Mouse (Mus musculus) forebrain, embryonic 16.5 days (tissue): ENCODE data around the gene Nckap5. TPM values are rescaled to one million over a fixed set of nuclear protein-coding genes. Genes with fewer than 3 reads are reported as not detected.

Experiments
- ATAC-seq: fragments of 200-750 bp; cut with Nextera tagmentation; 2 replicates; pipeline ENCODE4 v1.8.0; 2017; ENCODE audit warnings: mild to moderate bottlenecking, moderate library complexity
- H3K27ac ChIP-seq: fragments of 300-500 bp; sonication (generic); 2 replicates; pipeline ENCODE4 v1.5.1; 2014; ENCODE audit warnings: low read length, control low read depth
- H3K27me3 ChIP-seq: fragments of 300-500 bp; sonication (generic); replicated peaks from 2 replicates; pipeline ENCODE4 v1.6.1; 2014; ENCODE audit warnings: low read length; ENCODE audit not compliant: control insufficient read depth, insufficient read depth
- H3K36me3 ChIP-seq: fragments of 300-500 bp; sonication (generic); 2 replicates; pipeline ENCODE4 v1.6.1; 2014; ENCODE audit not compliant: control insufficient read depth, insufficient read depth
- H3K4me1 ChIP-seq: fragments of 300-500 bp; sonication (generic); replicated peaks from 2 replicates; pipeline ENCODE4 v1.6.1; 2014; ENCODE audit warnings: low read length; ENCODE audit not compliant: control insufficient read depth, insufficient read depth
- H3K4me2 ChIP-seq: fragments of 300-500 bp; sonication (generic); 2 replicates; pipeline ENCODE4 v1.6.1; 2014; ENCODE audit warnings: mild to moderate bottlenecking, low read length, control low read depth
- H3K4me3 ChIP-seq: fragments of 300-500 bp; sonication (generic); replicated peaks from 2 replicates; pipeline ENCODE4 v1.5.1; 2014; ENCODE audit warnings: mild to moderate bottlenecking, low read length, control low read depth
- H3K9ac ChIP-seq: fragments of 300-500 bp; sonication (generic); replicated peaks from 2 replicates; pipeline ENCODE4 v1.6.1; 2014; ENCODE audit warnings: low read depth, low read length, control low read depth
- H3K9me3 ChIP-seq: fragments of 300-500 bp; sonication (generic); 2 replicates; pipeline ENCODE4 v1.6.1; 2016; ENCODE audit warnings: low read length; ENCODE audit not compliant: control insufficient read depth
- WGBS: fragments of 180-500 bp; shearing (Covaris S2); extraction: QIAGEN DNeasy Blood & Tissue Kit; methylation state at CpG from one replicate; pipeline ENCODE4 v1.1.7; 2014; 5-methylcytosine and 5-hydroxymethylcytosine counted together
- polyA plus RNA-seq: library from polyadenylated mRNA; unstranded; fragments of >200 nt; fragmentation: Nextera tagmentation; extraction: Ambion mirVana; gene quantifications from 2 replicates; pipeline ENCODE4 v1.2.1, GENCODE M21; 2015

Nckap5 gene
- polyA plus RNA-seq, 1 experiment from 2014 or later, result 27.2 TPM

GRCm38 (mm10) chr1:126502741-126503140, 327.9 kb downstream of the Nckap5 start:
- no peak overlapping the region for H3K4me3 ChIP-seq
- no peaks in the 10 kb centered on the region for H3K27me3 ChIP-seq
- H3K9ac ChIP-seq, result no peak overlapping the region
- H3K4me2 ChIP-seq, result no peak overlapping the region
- no peak for ATAC-seq
- H3K9me3 ChIP-seq, result no peaks in the 10 kb centered on the region
- H3K27ac ChIP-seq, result no peak overlapping the region
- no peaks in the 10 kb centered on the region for H3K4me1 ChIP-seq
- WGBS, result 78% methylated on average over 2 of the region's 2 CpGs
- no peaks in the 10 kb centered on the region for H3K36me3 ChIP-seq

GRCm38 (mm10) chr1:126496722-126497121, 333.9 kb downstream of the Nckap5 start:
- no peaks in the 10 kb centered on the region for H3K9me3 ChIP-seq
- no peak overlapping the region for H3K9ac ChIP-seq
- no peak overlapping the region for H3K4me3 ChIP-seq
- no peaks in the 10 kb centered on the region for H3K27me3 ChIP-seq
- whole genome bisulfite sequencing, result 79% methylated on average over 7 of the region's 7 CpGs
- peaks cover 12% of the 10 kb centered on the region for H3K4me1 ChIP-seq
- H3K36me3 ChIP-seq, result no peaks in the 10 kb centered on the region
- no peak overlapping the region for H3K27ac ChIP-seq
- no peak for ATAC-seq
- no peak overlapping the region for H3K4me2 ChIP-seq

GRCm38 (mm10) chr1:126492206-126493071, 338.2 kb downstream of the Nckap5 start:
- Histone ChIP-seq H3K9me3 (no peaks in the 10 kb centered on the region), H3K36me3 (no peaks in the 10 kb centered on the region), H3K9ac (peak overlapping the region; percentile 92), H3K4me3 (peak overlapping the region; percentile 73), H3K4me1 (peaks cover 36% of the 10 kb centered on the region), H3K4me2 (peak overlapping the region; percentile 85), H3K27ac (peak overlapping the region; percentile 90), H3K27me3 (no peaks in the 10 kb centered on the region)
- ATAC-seq, result peak; percentile 94
- 5% methylated on average over 35 of the region's 35 CpGs for WGBS

GRCm38 (mm10) chr1:126491412-126491811, 339.2 kb downstream of the Nckap5 start:
- WGBS, result 69% methylated on average over 5 of the region's 5 CpGs
- peak overlapping the region; percentile 73 for H3K4me3 ChIP-seq
- peak overlapping the region; percentile 85 for H3K4me2 ChIP-seq
- peaks cover 36% of the 10 kb centered on the region for H3K4me1 ChIP-seq
- no peak for ATAC-seq
- H3K27me3 ChIP-seq, result no peaks in the 10 kb centered on the region
- no peaks in the 10 kb centered on the region for H3K9me3 ChIP-seq
- H3K27ac ChIP-seq, result peak overlapping the region; percentile 58
- H3K36me3 ChIP-seq, result no peaks in the 10 kb centered on the region
- peak overlapping the region; percentile 92 for H3K9ac ChIP-seq

GRCm38 (mm10) chr1:126490256-126490655, 340.3 kb downstream of the Nckap5 start:
- H3K4me3 ChIP-seq, result peak overlapping the region; percentile 73
- no peak overlapping the region for H3K9ac ChIP-seq
- H3K4me1 ChIP-seq, result peaks cover 36% of the 10 kb centered on the region
- WGBS, result 16% methylated on average over 6 of the region's 6 CpGs
- no peaks in the 10 kb centered on the region for H3K36me3 ChIP-seq
- ATAC-seq, result no peak
- no peak overlapping the region for H3K27ac ChIP-seq
- H3K27me3 ChIP-seq, result no peaks in the 10 kb centered on the region
- H3K9me3 ChIP-seq, result no peaks in the 10 kb centered on the region
- H3K4me2 ChIP-seq, result peak overlapping the region; percentile 85

- 48% methylated on average over 6 of the region's 6 CpGs for WGBS
- peak; percentile 60; the same call in 1 of the 2 replicates for ATAC-seq
- Histone ChIP-seq H3K9me3 (no peaks in the 10 kb centered on the region), H3K4me2 (no peak overlapping the region), H3K27me3 (no peaks in the 10 kb centered on the region), H3K9ac (no peak overlapping the region), H3K4me3 (no peak overlapping the region), H3K4me1 (peaks cover 11% of the 10 kb centered on the region), H3K36me3 (no peaks in the 10 kb centered on the region), H3K27ac (no peak overlapping the region)
These were observed 345.9 kb downstream of the Nckap5 start for GRCm38 (mm10) chr1:126484664-126485087.

GRCm38 (mm10) chr1:126483665-126484064, 346.9 kb downstream of the Nckap5 start:
- Histone ChIP-seq H3K9ac (no peak overlapping the region), H3K4me2 (no peak overlapping the region), H3K4me1 (peaks cover 5% of the 10 kb centered on the region), H3K27me3 (no peaks in the 10 kb centered on the region), H3K36me3 (no peaks in the 10 kb centered on the region), H3K9me3 (no peaks in the 10 kb centered on the region), H3K4me3 (no peak overlapping the region), H3K27ac (no peak overlapping the region)
- 92% methylated on average over 3 of the region's 3 CpGs for WGBS
- no peak for ATAC-seq

- Histone ChIP-seq H3K4me1 (peaks cover 5% of the 10 kb centered on the region), H3K9me3 (no peaks in the 10 kb centered on the region), H3K36me3 (no peaks in the 10 kb centered on the region), H3K27me3 (no peaks in the 10 kb centered on the region), H3K4me2 (no peak overlapping the region), H3K27ac (no peak overlapping the region), H3K4me3 (no peak overlapping the region), H3K9ac (no peak overlapping the region)
- ATAC-seq, result no peak
- 87% methylated on average over 7 of the region's 7 CpGs for WGBS
These were observed 349.0 kb downstream of the Nckap5 start for GRCm38 (mm10) chr1:126481459-126482228.

GRCm38 (mm10) chr1:126473044-126473443, 357.6 kb downstream of the Nckap5 start:
- Histone ChIP-seq H3K27ac (no peak overlapping the region), H3K4me1 (peaks cover 21% of the 10 kb centered on the region), H3K27me3 (no peaks in the 10 kb centered on the region), H3K36me3 (no peaks in the 10 kb centered on the region), H3K4me3 (no peak overlapping the region), H3K4me2 (no peak overlapping the region), H3K9ac (no peak overlapping the region), H3K9me3 (no peaks in the 10 kb centered on the region)
- ATAC-seq, result no peak
- 90% methylated on average over 5 of the region's 5 CpGs for WGBS
